Mouse (Mus musculus) heart, embryonic 14.5 days (tissue): Measurements from ENCODE around the gene Phlpp2. TPM values are rescaled to one million over a fixed set of nuclear protein-coding genes. Genes with fewer than 3 reads are reported as not detected.

Experiments
- ATAC-seq: fragments of 200-750 bp; cut with Nextera tagmentation; 2 replicates; pipeline ENCODE4 v1.8.0; 2017; ENCODE audit warnings: low read depth, moderate TSS enrichment; ENCODE audit not compliant: insufficient number of reproducible peaks, insufficient read depth, low FRiP score
- H3K27ac ChIP-seq, 2 experiments: fragments of 200-500 bp in 1 of 2; fragments of 300-500 bp in 1 of 2; sonication (generic) in 1 of 2; replicated peaks in 1 of 2; 2 replicates each; pipeline ENCODE4 v1.5.1; 2012 to 2014; ENCODE audit warnings: low read depth in 2 of 2, low read length in 2 of 2, control low read depth in 1 of 2, mild to moderate bottlenecking in 1 of 2, mixed read lengths in 1 of 2; ENCODE audit not compliant: control insufficient read depth in 1 of 2, insufficient read depth in 1 of 2
- H3K27me3 ChIP-seq: fragments of 300-500 bp; sonication (generic); 2 replicates; pipeline ENCODE4 v1.6.1; 2014; ENCODE audit warnings: mild to moderate bottlenecking, low read length, control low read depth; ENCODE audit not compliant: control insufficient read depth, insufficient read depth
- H3K36me3 ChIP-seq: fragments of 300-500 bp; sonication (generic); 2 replicates; pipeline ENCODE4 v1.6.1; 2014; ENCODE audit warnings: mild to moderate bottlenecking, control low read depth, low read length, mixed read lengths; ENCODE audit not compliant: control insufficient read depth, insufficient read depth
- H3K4me1 ChIP-seq, 2 experiments: fragments of 200-500 bp in 1 of 2; fragments of 300-500 bp in 1 of 2; sonication (generic) in 1 of 2; 2 replicates each; pipeline ENCODE4 v1.6.1; 2012 to 2014; ENCODE audit warnings: low read length in 2 of 2, control low read depth in 1 of 2, mixed read lengths in 1 of 2; ENCODE audit not compliant: control insufficient read depth in 2 of 2, insufficient read depth in 2 of 2
- H3K4me2 ChIP-seq: fragments of 300-500 bp; sonication (generic); 2 replicates; pipeline ENCODE4 v1.6.1; 2014; ENCODE audit warnings: mild to moderate bottlenecking, low read length
- H3K4me3 ChIP-seq, 2 experiments: fragments of 200-500 bp in 1 of 2; fragments of 300-500 bp in 1 of 2; sonication (generic) in 1 of 2; 2 replicates each; pipeline ENCODE4 v1.5.1; 2012 to 2014; ENCODE audit warnings: low read length in 2 of 2, mild to moderate bottlenecking in 2 of 2, control low read depth in 1 of 2, low read depth in 1 of 2, moderate library complexity in 1 of 2; ENCODE audit not compliant: control insufficient read depth in 1 of 2, insufficient read depth in 1 of 2
- H3K9ac ChIP-seq: fragments of 300-500 bp; sonication (generic); 2 replicates; pipeline ENCODE4 v1.6.1; 2014; ENCODE audit warnings: mild to moderate bottlenecking, low read length
- H3K9me3 ChIP-seq: fragments of 300-500 bp; sonication (generic); 2 replicates; pipeline ENCODE4 v1.6.1; 2016; ENCODE audit warnings: low read length, control low read depth; ENCODE audit not compliant: control insufficient read depth
- WGBS: fragments of 180-500 bp; shearing (Covaris S2); extraction: QIAGEN DNeasy Blood & Tissue Kit; methylation state at CpG from one replicate; pipeline ENCODE4 v1.1.7; 2014; 5-methylcytosine and 5-hydroxymethylcytosine counted together
- polyA plus RNA-seq: library from polyadenylated mRNA; unstranded; fragments of >200 nt; fragmentation: Nextera tagmentation; extraction: Ambion mirVana; gene quantifications from 2 replicates; pipeline ENCODE4 v1.2.1, GENCODE M21; 2014

Gene Phlpp2
- polyA plus RNA-seq, 1 experiment from 2014 or later, result 2.0 TPM

DNA sequence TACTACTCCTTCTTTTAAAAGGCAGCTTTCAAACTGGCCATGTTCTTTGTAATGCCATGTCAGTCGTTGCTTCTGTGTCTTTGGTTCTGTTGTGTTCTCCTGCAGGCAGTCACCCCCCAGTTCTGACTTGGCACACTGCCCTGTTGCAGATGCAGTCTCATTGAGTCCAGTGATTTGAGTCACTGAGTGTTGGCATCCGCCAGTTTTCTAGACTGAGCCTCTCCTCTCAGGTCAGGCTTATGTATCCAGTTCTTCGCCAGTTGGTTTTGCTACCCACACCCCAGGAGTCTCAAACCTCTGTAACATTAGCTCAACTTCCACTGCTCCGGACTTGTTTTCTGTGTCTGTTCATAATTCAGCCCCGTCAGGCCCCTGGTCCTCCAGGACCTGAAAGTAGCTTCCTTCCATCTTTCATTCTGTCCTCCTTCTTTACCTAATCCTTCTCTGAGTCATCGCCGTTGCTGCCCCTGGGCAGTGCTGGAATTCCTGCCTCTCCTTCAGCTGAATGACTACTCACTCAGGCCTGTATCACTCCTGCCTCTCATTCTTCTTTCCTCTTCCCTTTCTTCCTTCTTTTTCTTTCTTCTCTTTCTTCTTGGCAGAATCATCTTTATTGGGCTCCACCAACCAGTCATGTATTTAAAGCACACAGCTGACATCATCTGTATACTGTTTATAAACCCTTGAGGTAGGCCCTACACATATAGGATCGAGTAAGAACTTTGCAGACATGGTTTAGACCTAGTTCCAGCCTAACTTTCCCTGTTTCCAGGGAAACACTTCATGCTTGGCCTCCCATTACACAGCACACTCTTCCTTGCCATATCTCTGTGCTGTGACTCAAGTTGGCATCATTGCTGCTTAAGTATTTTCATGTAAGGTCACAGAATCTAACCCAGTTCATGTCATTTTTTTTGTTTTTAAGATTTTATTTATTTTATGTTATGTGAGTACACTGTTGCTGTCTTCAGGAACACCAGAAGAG is 52.4 kb downstream of the Phlpp2 start:
- Histone ChIP-seq H3K4me1 (peaks cover 8 to 15% of the 10 kb centered on the region in 2 experiments), H3K36me3 (peaks cover 26% of the 10 kb centered on the region), H3K4me3 (no peak overlapping the region), H3K9ac (0 out of 2 replicates have a peak overlapping the region, but pooled peaks have one; percentile 2), H3K4me2 (0 out of 2 replicates have a peak overlapping the region, but pooled peaks have one; percentile 11), H3K9me3 (no peaks in the 10 kb centered on the region), H3K27me3 (no peaks in the 10 kb centered on the region), H3K27ac (0 out of 4 replicates have a peak overlapping the region, but pooled peaks of 1 of the 2 experiments have one; percentile 24)
- ATAC-seq, result peak; percentile 43; the same call in 1 of the 2 replicates
- 57% methylated on average over 8 of the region's 8 CpGs for WGBS

DNA sequence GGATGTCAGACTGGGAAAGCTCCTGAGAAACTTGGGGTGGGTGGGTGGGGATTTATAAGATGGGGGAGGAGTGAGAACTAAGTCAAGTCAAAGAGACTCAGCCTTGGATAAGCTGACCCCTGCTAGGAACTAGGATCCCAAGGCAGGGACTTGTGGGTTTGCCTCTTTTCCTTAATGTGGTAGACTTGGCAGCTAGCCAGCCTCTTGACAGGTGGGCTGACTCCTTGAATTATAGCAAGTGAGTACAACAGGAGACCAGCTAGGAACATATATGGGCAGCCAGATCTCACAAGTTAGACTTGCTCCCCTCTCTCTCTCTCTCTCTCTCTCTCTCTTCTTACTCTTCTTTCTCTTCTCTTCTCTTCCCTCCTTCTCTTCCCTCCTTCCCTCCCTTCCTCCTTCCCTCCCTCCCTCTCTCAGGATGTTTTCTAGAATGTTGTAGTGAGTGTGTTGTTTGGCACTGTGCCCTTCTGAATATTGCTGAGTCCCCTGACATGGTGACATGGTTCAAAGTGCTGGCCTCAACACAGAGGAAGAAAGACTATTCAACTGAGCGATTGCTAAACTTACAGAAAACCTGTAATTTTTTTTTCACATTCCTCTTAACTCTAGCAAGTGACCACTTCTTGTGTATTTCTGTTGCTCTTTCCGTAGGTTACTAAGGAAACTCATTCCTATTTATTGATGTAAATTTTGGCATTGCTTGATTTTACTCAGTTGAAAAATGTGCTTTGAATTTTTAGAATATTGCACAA is 73.4 kb downstream of the Phlpp2 start:
- Histone ChIP-seq H3K27ac (no peak overlapping the region), H3K4me3 (no peak overlapping the region), H3K4me2 (no peak overlapping the region), H3K36me3 (peaks cover 34% of the 10 kb centered on the region), H3K4me1 (0 out of 4 replicates have a peak, but pooled peaks cover 0 to 3% of the 10 kb centered on the region in 2 experiments), H3K27me3 (no peaks in the 10 kb centered on the region; the same call in 1 of the 2 replicates), H3K9ac (no peak overlapping the region), H3K9me3 (no peaks in the 10 kb centered on the region)
- WGBS, result 77% methylated on average over 2 of the region's 2 CpGs
- no peak for ATAC-seq

DNA sequence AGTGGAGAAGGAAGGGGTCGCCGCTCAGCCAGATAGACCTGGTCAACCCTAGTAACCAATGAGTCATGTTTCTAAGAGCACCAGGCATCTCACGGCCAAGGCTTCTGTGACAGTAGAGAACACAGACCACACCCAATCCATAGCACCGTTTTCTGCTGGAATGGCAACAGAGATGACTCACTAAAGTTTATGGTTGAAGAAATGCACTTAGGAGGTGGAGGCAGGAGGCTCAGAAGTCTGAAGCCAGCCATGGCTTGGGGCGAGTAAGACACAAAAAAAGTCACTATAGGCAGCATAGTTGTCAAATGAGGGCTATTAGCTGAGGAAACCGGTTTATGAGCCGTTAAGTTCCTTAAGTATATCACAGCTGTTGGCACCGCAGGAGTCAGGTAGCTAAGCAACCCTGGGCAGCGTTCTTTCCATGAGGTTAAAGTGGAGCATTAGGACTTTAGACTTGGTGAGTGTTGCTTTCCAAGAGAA is 76.9 kb downstream of the Phlpp2 start:
- no peak overlapping the region for H3K4me2 ChIP-seq
- H3K9me3 ChIP-seq, result no peaks in the 10 kb centered on the region
- H3K4me3 ChIP-seq, result no peak overlapping the region
- peaks cover 19% of the 10 kb centered on the region for H3K27me3 ChIP-seq
- WGBS, result 54% methylated on average over 9 of the region's 9 CpGs
- peaks cover 2 to 3% of the 10 kb centered on the region in 2 experiments; a peak in 2 of 4 replicates for H3K4me1 ChIP-seq
- H3K9ac ChIP-seq, result no peak overlapping the region
- peaks cover 16% of the 10 kb centered on the region for H3K36me3 ChIP-seq
- no peak overlapping the region for H3K27ac ChIP-seq
- no peak for ATAC-seq

DNA sequence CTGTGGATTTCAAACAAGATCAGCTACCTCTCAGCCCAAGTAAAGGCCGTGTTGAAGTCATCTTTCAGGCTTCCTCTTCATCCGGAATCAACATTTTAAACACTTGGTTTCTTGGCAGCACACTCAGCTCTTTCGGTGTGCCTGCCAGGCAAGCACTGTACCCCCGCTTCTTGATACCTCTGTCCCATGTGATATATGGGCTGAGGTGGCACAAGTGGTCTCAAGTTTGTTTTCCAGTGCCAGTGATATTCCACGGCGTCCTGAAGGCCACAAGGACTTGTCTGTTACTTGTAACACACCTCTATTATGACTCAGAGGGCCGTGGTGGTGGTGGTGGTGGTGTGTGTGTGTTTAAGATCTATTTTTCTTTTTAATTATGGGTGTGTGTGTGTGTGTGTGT is 77.4 kb downstream of the Phlpp2 start:
- Histone ChIP-seq H3K36me3 (peaks cover 11% of the 10 kb centered on the region), H3K9ac (no peak overlapping the region), H3K27ac (no peak overlapping the region), H3K9me3 (no peaks in the 10 kb centered on the region), H3K4me1 (peaks cover 2 to 3% of the 10 kb centered on the region in 2 experiments; a peak in 2 of 4 replicates), H3K27me3 (peaks cover 19% of the 10 kb centered on the region), H3K4me2 (no peak overlapping the region), H3K4me3 (no peak overlapping the region)
- no peak for ATAC-seq
- WGBS, result 82% methylated on average over 7 of the region's 7 CpGs

- no peak overlapping the region for H3K27ac ChIP-seq
- ATAC-seq, result no peak
- 0 out of 2 replicates have a peak, but pooled peaks cover 6% of the 10 kb centered on the region for H3K36me3 ChIP-seq
- WGBS, result 82% methylated on average over 7 of the region's 7 CpGs
- H3K9me3 ChIP-seq, result no peaks in the 10 kb centered on the region
- peaks cover 2 to 3% of the 10 kb centered on the region in 2 experiments; a peak in 2 of 4 replicates for H3K4me1 ChIP-seq
- no peak overlapping the region for H3K4me2 ChIP-seq
- H3K4me3 ChIP-seq, result no peak overlapping the region
- no peak overlapping the region for H3K9ac ChIP-seq
- peaks cover 19% of the 10 kb centered on the region for H3K27me3 ChIP-seq
Measured at GRCm38 (mm10) chr8:109946272-109946671, 77.9 kb downstream of the Phlpp2 start.

- WGBS, result 3% methylated on average over 26 of the region's 26 CpGs
- H3K27ac ChIP-seq, result no peak overlapping the region
- peak overlapping the region; percentile 69 for H3K4me2 ChIP-seq
- H3K36me3 ChIP-seq, result 0 out of 2 replicates have a peak, but pooled peaks cover 6% of the 10 kb centered on the region
- H3K4me1 ChIP-seq, result peaks cover 0 to 2% of the 10 kb centered on the region in 2 experiments; a peak in 2 of 4 replicates
- 0 out of 2 replicates have a peak overlapping the region, but pooled peaks have one; percentile 14 for H3K9ac ChIP-seq
- peaks cover 26% of the 10 kb centered on the region for H3K27me3 ChIP-seq
- ATAC-seq, result no peak
- H3K4me3 ChIP-seq, result peak overlapping the region; percentile 27
- H3K9me3 ChIP-seq, result no peaks in the 10 kb centered on the region
Measured at GRCm38 (mm10) chr8:109947447-109948284, 79.3 kb downstream of the Phlpp2 start.
